Mouse (Mus musculus): Measurements from ENCODE around the gene Tas2r126. TPM values are rescaled to one million over a fixed set of nuclear protein-coding genes. Genes with fewer than 3 reads are reported as not detected.

Tas2r126 gene
- polyA plus RNA-seq (2015; fragmentation: Nextera tagmentation; extraction: Ambion mirVana) = not detected in 2 replicates

- no peaks in the 10 kb centered on the region for H3K27me3 ChIP-seq (ENCODE audit: control insufficient read depth, insufficient read depth, low read depth, low read length)
- 46% methylated on average over 6 of the region's 6 CpGs for WGBS (ENCODE audit: insufficient replicate concordance)
- ATAC-seq (ENCODE audit: low read depth) = no peak
- H3K4me2 ChIP-seq (ENCODE audit: low read depth, low read length) = no peak within 1 kb of the TSS
- H3K27ac ChIP-seq (ENCODE audit: low read length) = no peak within 1 kb of the TSS
- no peaks in the 10 kb centered on the region for H3K4me1 ChIP-seq (ENCODE audit: control insufficient read depth, low read depth, low read length)
- H3K36me3 ChIP-seq (ENCODE audit: control insufficient read depth, insufficient read depth) = no peaks in the 10 kb centered on the region
- no peak within 1 kb of the TSS for H3K4me3 ChIP-seq (ENCODE audit: low read depth, low read length)
- no peaks in the 10 kb centered on the region for H3K9me3 ChIP-seq (replicated peaks; ENCODE audit: control insufficient read depth, low read length)
- no peak within 1 kb of the TSS for H3K9ac ChIP-seq (ENCODE audit: low read depth, low read length)
Measured at GRCm38 (mm10) chr6:42434446-42434845, at the start of gene Tas2r126. Tas2r126 (plus strand) TSS chr6:42434535.

GRCm38 (mm10) chr6:42385635-42386034 lies 48.7 kb upstream of the Tas2r126 start:
- ATAC-seq (ENCODE audit: low read depth) = no peak
- WGBS (ENCODE audit: insufficient replicate concordance) = 54% methylated on average over 4 of the region's 4 CpGs
- Histone ChIP-seq H3K9me3 (replicated peaks; ENCODE audit: control insufficient read depth, low read length) (no peaks in the 10 kb centered on the region), H3K4me1 (ENCODE audit: control insufficient read depth, low read depth, low read length) (no peaks in the 10 kb centered on the region), H3K4me3 (ENCODE audit: low read depth, low read length) (no peak overlapping the region), H3K27me3 (ENCODE audit: control insufficient read depth, insufficient read depth, low read depth, low read length) (no peaks in the 10 kb centered on the region), H3K9ac (ENCODE audit: low read depth, low read length) (no peak overlapping the region), H3K4me2 (ENCODE audit: low read depth, low read length) (no peak overlapping the region), H3K27ac (ENCODE audit: low read length) (no peak overlapping the region), H3K36me3 (ENCODE audit: control insufficient read depth, insufficient read depth) (no peaks in the 10 kb centered on the region)

GRCm38 (mm10) chr6:42391796-42392330 lies 42.5 kb upstream of the Tas2r126 start:
- no peaks in the 10 kb centered on the region; the same call in 1 of the 2 replicates for H3K4me1 ChIP-seq (ENCODE audit: control insufficient read depth, low read depth, low read length)
- H3K27me3 ChIP-seq (ENCODE audit: control insufficient read depth, insufficient read depth, low read depth, low read length) = no peaks in the 10 kb centered on the region
- no peak overlapping the region for H3K4me2 ChIP-seq (ENCODE audit: low read depth, low read length)
- no peaks in the 10 kb centered on the region for H3K9me3 ChIP-seq (replicated peaks; ENCODE audit: control insufficient read depth, low read length)
- no peak overlapping the region for H3K4me3 ChIP-seq (ENCODE audit: low read depth, low read length)
- H3K36me3 ChIP-seq (ENCODE audit: control insufficient read depth, insufficient read depth) = no peaks in the 10 kb centered on the region
- WGBS (ENCODE audit: insufficient replicate concordance) = 28% methylated on average over 2 of the region's 2 CpGs
- no peak overlapping the region for H3K9ac ChIP-seq (ENCODE audit: low read depth, low read length)
- H3K27ac ChIP-seq (ENCODE audit: low read length) = no peak overlapping the region
- ATAC-seq (ENCODE audit: low read depth) = no peak

- no peak overlapping the region for H3K4me3 ChIP-seq (ENCODE audit: low read depth, low read length)
- H3K4me2 ChIP-seq (ENCODE audit: low read depth, low read length) = no peak overlapping the region; the same call in 1 of the 2 replicates
- ATAC-seq (ENCODE audit: low read depth) = peak; percentile 66
- 0 out of 2 replicates have a peak overlapping the region, but pooled peaks have one; percentile 37 for H3K27ac ChIP-seq (ENCODE audit: low read length)
- no peak overlapping the region for H3K9ac ChIP-seq (ENCODE audit: low read depth, low read length)
- no peaks in the 10 kb centered on the region for H3K27me3 ChIP-seq (ENCODE audit: control insufficient read depth, insufficient read depth, low read depth, low read length)
- H3K4me1 ChIP-seq (ENCODE audit: control insufficient read depth, low read depth, low read length) = no peaks in the 10 kb centered on the region; the same call in 1 of the 2 replicates
- WGBS (ENCODE audit: insufficient replicate concordance) = 47% methylated on average over 9 of the region's 9 CpGs
- no peaks in the 10 kb centered on the region for H3K36me3 ChIP-seq (ENCODE audit: control insufficient read depth, insufficient read depth)
- H3K9me3 ChIP-seq (replicated peaks; ENCODE audit: control insufficient read depth, low read length) = no peaks in the 10 kb centered on the region
Measured at GRCm38 (mm10) chr6:42395960-42396809, 38.1 kb upstream of the Tas2r126 start.

DNA sequence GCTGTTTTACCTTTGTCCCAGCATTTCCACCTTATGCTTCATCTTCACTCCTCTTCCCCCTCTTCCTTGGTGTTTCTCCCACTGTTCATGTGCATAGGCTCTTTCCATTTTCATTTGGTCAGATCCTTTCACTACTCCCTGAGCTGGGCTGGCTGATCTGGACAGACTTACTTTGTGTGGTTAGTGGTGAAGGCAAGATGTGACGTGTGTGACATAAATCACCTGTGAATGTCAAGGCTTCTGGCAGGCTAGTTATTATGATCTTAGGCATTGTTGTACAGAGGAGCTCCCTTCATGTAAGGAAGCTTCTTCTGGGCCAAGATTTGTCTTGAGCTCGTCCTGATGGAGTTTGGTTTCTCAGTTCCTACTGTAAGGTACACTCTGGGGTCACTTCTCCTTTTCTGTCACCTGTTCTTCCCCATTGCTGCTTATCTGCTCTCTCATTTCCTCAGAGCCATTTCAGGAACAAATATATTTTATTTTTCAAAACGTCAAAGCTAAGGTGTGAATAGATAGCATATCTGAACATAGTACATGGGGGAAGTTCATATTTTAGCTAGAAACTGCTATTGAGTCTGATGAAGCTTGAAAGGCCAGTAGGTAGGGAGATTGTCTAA lies 37.2 kb upstream of the Tas2r126 start:
- Histone ChIP-seq H3K4me2 (ENCODE audit: low read depth, low read length) (no peak overlapping the region), H3K36me3 (ENCODE audit: control insufficient read depth, insufficient read depth) (no peaks in the 10 kb centered on the region), H3K9ac (ENCODE audit: low read depth, low read length) (no peak overlapping the region), H3K27me3 (ENCODE audit: control insufficient read depth, insufficient read depth, low read depth, low read length) (no peaks in the 10 kb centered on the region), H3K4me1 (ENCODE audit: control insufficient read depth, low read depth, low read length) (no peaks in the 10 kb centered on the region; the same call in 1 of the 2 replicates), H3K4me3 (ENCODE audit: low read depth, low read length) (no peak overlapping the region), H3K27ac (ENCODE audit: low read length) (no peak overlapping the region), H3K9me3 (replicated peaks; ENCODE audit: control insufficient read depth, low read length) (no peaks in the 10 kb centered on the region)
- WGBS (ENCODE audit: insufficient replicate concordance) = 19% methylated on average over 3 of the region's 3 CpGs
- ATAC-seq (ENCODE audit: low read depth) = no peak

GRCm38 (mm10) chr6:42398285-42398684 lies 36.0 kb upstream of the Tas2r126 start:
- no peak overlapping the region for H3K9ac ChIP-seq (ENCODE audit: low read depth, low read length)
- H3K36me3 ChIP-seq (ENCODE audit: control insufficient read depth, insufficient read depth) = no peaks in the 10 kb centered on the region
- no peak for ATAC-seq (ENCODE audit: low read depth)
- H3K27me3 ChIP-seq (ENCODE audit: control insufficient read depth, insufficient read depth, low read depth, low read length) = no peaks in the 10 kb centered on the region
- WGBS (ENCODE audit: insufficient replicate concordance) = 42% methylated on average over 3 of the region's 3 CpGs
- H3K9me3 ChIP-seq (replicated peaks; ENCODE audit: control insufficient read depth, low read length) = no peaks in the 10 kb centered on the region
- H3K4me3 ChIP-seq (ENCODE audit: low read depth, low read length) = no peak overlapping the region
- no peak overlapping the region for H3K4me2 ChIP-seq (ENCODE audit: low read depth, low read length)
- H3K27ac ChIP-seq (ENCODE audit: low read length) = no peak overlapping the region
- no peaks in the 10 kb centered on the region; the same call in 1 of the 2 replicates for H3K4me1 ChIP-seq (ENCODE audit: control insufficient read depth, low read depth, low read length)

GRCm38 (mm10) chr6:42398998-42399397 lies 35.3 kb upstream of the Tas2r126 start:
- no peaks in the 10 kb centered on the region; the same call in 1 of the 2 replicates for H3K4me1 ChIP-seq (ENCODE audit: control insufficient read depth, low read depth, low read length)
- no peak for ATAC-seq (ENCODE audit: low read depth)
- no peaks in the 10 kb centered on the region for H3K36me3 ChIP-seq (ENCODE audit: control insufficient read depth, insufficient read depth)
- H3K9me3 ChIP-seq (replicated peaks; ENCODE audit: control insufficient read depth, low read length) = no peaks in the 10 kb centered on the region
- no peaks in the 10 kb centered on the region for H3K27me3 ChIP-seq (ENCODE audit: control insufficient read depth, insufficient read depth, low read depth, low read length)
- 71% methylated on average over 1 of the region's 1 CpGs for WGBS (ENCODE audit: insufficient replicate concordance)
- no peak overlapping the region for H3K27ac ChIP-seq (ENCODE audit: low read length)
- H3K4me3 ChIP-seq (ENCODE audit: low read depth, low read length) = no peak overlapping the region
- no peak overlapping the region for H3K9ac ChIP-seq (ENCODE audit: low read depth, low read length)
- H3K4me2 ChIP-seq (ENCODE audit: low read depth, low read length) = no peak overlapping the region

GRCm38 (mm10) chr6:42399938-42400337 lies 34.4 kb upstream of the Tas2r126 start, which contains the start of gene Tas2r143:
Tas2r143 (plus strand) TSS chr6:42400238.
- H3K4me2 ChIP-seq (ENCODE audit: low read depth, low read length) = no peak within 1 kb of the TSS
- no peaks in the 10 kb centered on the region for H3K36me3 ChIP-seq (ENCODE audit: control insufficient read depth, insufficient read depth)
- no peak for ATAC-seq (ENCODE audit: low read depth)
- H3K4me3 ChIP-seq (ENCODE audit: low read depth, low read length) = no peak within 1 kb of the TSS
- H3K27me3 ChIP-seq (ENCODE audit: control insufficient read depth, insufficient read depth, low read depth, low read length) = no peaks in the 10 kb centered on the region
- 69% methylated on average over 1 of the region's 1 CpGs for WGBS (ENCODE audit: insufficient replicate concordance)
- H3K27ac ChIP-seq (ENCODE audit: low read length) = no peak within 1 kb of the TSS
- H3K4me1 ChIP-seq (ENCODE audit: control insufficient read depth, low read depth, low read length) = no peaks in the 10 kb centered on the region; the same call in 1 of the 2 replicates
- H3K9me3 ChIP-seq (replicated peaks; ENCODE audit: control insufficient read depth, low read length) = no peaks in the 10 kb centered on the region
- H3K9ac ChIP-seq (ENCODE audit: low read depth, low read length) = no peak within 1 kb of the TSS
